Mouse (Mus musculus) frontal cortex, postnatal 25 days (tissue): ENCODE results near the gene Chit1.

Experiments used
- DNase-seq, 2 experiments: peaks; one replicate each; pipeline ENCODE4 v3.0.0; 2022; ENCODE audit warnings: low spot score in 2 of 2

The Chit1 gene

DNA sequence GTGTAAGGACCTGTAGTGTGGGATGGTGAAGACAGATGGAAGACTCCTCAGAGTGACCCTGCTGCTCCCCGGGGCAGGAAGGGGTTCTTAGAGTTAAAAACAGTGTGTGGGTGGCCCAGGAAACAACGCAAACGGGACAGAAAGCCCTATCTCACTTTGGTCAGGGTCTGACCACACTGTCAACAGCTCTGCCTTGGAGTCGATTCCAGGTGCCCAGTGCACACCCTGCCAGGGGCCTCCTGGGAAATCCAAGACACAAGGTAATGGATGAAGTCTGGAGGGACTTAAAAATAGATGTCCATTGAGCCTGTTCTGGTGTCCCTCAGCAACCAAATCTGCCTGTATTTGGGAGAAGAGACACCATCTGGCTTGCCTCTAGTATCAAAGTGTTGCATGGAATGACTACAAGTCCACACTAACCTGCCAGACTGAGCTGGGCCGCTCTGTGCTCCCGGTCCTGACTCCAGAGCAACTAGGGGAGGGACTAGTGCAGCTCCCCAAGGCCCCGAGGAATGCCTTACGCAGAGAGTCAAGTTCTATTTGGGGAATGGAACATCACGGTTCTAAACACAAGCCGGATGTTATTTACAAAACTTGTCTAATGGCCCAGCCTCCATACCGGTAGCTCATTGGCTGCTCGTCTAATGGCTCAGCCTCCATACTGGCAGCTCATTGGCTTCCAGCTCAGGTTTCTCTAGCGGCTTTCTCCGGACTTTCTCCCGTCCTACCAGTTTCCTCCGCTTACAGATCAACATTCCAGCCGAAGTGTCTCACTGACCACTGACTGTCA is 12.1 kb upstream of the Chit1 start:
- DNase-seq: peak in 1 of 2 experiments; percentile 39

DNA sequence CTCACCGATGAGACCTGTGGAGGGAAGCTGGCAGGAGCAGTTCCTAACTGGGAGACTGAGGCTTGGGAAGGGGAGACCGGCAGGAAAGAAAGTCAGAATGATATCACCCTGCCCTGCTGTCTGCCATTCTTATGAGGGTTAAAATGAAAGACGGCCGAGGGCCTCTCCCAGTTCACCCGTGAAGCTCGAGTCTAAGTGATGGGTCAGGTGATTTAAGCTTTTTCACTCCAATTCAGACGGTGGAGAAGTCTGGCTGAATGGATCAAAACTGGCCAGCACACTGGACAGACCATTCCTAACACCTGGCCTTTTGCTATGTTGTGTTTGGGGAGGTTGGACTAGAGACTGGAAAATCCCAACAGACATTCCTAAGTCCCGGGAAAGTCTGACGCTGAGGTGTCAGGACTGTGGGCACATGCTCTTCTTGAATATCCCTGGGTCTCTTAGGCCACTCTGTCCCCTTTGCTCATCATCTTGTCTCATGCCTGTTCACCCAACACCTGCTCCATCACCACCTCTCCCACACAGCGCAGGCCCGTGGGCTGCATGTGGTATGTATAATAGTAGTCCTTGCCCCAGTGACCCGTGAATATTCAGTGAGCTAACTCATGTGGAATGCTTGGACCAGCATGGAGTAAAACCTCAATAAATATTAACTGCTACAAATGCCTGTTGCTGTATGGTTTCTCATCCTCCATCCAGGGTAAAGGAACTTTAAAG is 11.4 kb upstream of the Chit1 start:
- no peak for DNase-seq

DNA sequence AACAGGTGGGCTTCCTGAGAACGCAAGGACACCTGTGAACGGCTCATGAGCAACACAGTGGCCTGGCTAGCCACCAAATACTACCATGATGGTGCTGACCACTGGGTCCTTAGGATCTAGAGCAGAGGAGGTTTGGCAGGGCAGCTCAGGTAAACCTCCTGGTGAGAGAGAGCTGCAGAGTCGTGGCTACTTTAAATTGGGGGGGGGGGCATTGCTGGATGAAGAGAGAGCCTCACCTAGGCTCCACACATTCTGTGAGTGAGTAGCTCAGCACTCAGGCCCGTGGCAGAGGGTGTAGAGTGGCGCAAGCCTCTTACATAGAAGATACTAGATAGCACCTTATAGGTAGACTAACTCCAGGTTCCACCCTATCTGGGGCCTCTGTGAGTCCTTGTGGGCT is 10.6 kb upstream of the Chit1 start:
- no peak for DNase-seq

DNA sequence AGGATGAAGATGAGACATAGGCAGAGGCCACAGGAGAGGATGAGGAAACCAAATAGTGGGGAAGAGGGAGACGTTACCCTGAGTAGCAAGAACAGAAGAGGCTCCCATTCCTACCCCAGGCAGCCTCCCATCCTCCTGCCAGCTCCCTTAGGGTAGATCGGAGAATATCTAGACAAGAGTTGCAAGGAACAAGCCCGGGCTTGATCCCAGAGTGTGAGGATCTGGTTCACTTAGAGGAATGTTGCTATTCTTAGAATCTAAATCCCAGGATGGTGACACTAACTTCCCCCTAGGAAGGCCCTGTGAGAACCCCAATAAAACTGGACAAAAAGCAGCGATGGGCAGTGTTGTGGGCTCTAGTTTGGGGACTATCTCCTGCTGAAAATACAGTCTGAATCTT is 10.1 kb upstream of the Chit1 start:
- no peak for DNase-seq

DNA sequence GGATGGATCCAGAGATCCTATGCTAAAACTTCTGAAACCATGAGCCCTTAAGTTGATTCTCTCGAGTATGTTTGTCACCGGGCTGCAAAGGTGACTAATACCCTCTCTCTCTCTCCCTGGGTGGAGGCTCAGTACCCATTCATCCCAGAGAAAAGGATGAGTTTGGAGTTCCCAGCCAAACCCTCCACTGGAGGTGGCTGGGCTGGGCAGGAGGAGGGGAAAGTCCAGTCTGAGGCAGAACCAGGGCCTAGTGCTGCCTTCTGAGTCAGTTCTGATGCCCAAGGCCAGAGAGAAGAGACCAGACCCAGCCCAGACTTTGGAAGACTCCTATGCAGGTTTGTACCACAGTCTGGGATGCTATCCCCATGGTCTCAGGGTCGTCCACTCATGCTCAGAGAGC is 9.4 kb upstream of the Chit1 start:
- DNase-seq: no peak

DNA sequence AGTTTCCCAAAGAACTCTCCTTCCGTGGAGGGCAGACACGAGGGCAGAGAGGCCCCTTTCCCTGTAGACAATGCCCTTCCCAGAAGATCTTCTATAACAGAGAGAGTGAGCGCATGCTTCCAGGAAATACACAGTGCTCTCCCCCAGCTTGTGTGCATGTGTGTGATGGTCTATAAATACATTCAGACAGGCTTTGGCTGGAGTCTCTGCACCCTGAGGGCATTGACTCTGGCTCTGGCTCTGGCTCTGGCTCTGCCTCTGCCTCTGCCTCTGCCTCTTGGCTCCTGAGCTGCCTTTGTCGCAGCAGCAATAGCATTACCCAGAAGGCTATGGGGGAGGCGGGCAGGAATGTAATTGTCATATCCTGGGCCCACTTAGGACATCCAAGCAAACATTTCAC is 7.2 kb upstream of the Chit1 start:
- no peak for DNase-seq

DNA sequence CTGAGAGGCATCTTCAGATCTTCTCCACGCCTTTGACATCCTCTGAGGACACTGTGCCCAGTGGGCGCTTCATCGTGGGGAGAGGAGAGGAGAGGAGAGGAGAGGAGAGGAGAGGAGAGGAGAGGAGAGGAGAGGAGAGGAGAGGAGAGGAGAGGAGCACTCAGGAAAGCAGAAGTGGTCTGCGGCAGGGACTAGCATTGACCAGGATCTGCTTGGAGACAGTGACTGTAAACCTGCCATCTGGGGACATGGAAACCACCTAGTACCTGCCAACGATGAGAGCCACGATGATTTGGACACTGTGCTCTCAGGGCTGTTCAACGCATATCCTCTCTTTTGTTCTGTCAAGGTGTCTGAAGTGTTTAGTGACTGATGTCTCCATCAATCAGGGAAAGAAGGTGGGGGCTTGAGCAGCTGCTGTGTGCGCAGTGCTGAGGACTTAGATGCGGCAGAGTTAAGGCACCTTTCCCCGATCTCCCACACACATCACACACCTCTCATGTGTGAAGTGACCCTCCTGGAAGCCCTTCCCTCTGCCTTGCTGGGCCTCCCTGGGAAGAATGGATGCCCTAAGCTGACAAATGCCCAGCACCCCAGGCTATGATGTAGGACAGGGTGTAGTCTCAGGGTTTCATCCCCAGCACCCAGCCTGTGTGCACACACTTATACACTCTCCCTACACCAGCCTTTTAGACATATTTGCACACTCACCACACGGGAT is 5.8 kb upstream of the Chit1 start:
- no peak for DNase-seq

DNA sequence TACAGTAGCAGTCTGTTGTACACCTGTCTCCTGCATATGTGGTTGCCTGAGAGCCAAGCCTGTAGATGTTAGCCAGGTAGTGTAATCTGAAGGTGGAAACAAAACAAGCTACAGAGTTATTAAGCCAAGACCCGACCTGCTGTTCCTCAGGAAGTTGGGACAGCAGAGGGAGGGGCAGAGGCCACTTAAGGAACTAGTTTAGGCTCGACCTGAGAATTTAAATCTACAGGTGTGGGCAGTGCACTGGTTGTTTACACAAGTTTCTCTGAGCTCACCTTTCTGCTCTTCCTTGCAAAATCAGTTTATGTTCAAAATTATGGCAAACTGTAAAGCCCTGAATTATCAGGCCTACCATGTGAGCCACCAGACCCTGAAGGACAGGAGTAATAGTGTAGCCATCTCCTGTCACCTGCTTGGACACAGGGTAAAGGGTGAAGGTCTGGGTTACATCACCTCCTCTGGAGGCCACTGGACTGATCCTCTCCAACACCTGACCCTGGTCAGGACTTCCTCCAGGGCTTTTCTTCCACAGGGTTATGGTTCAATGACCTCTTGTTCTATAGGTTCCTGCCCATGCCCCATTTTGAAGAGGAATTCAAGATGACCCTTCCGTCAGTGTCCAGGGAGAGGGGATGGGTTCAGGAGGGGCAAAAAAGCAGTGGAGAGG is 5.1 kb upstream of the Chit1 start:
- no peak for DNase-seq

DNA sequence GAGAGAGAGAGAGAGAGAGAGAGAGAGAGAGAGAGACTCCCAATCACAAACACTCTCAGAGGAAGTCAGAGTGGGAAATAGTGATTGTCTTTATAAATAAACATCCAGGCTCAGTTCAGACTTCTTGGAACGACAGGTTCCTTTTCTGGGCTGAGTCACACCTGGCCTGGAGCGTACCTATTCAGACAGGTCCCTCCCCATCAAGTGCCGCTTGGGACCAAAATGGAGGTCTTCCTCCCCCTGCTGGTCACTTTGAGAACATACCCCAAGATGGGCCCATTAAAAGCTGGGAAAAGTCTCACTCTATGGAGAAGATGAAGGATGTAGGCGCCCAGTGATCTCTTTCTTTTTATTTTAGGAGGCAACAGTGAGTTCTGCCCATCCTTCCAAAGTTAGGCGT is 4.3 kb upstream of the Chit1 start:
- peak in 1 of 2 experiments; percentile 54 for DNase-seq

DNA sequence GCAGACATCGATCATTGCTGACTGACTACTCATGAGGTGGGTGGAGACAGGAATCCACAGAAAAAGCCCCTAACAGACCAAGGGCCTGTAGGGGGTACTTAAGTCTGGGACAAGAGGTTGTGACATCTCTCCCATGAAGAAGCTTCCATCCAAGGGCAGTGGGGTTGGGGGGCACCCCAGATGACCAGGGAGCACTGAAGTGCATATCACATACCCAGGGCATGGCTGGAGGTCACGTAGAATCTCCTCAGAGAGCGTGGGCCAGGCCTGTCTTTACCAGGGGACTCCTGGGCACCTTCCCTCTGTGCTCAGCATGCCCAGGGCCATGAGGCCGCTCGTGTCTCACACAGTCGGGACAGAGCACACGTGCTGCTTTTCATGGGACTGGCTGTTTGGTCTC is 3.3 kb upstream of the Chit1 start:
- DNase-seq: no peak

DNA sequence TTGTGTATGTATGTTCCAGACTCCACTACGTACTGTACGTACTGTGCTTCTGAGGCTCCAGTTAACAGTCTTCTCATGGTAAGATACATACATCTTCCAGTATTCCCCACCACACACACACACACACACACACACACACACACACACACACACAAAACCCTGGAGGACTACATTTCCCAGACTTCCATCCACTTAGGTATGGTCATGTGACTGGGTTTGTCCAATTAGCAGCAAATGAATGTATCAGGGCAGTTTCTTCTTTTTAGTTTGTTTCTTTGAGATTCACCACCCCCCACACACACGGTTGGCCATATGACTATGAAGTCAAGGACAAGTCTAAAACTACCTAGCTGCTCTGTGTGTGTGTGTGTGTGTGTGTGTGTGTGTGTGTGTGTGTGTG is 1.0 kb upstream of the Chit1 start:
- DNase-seq: no peak

DNA sequence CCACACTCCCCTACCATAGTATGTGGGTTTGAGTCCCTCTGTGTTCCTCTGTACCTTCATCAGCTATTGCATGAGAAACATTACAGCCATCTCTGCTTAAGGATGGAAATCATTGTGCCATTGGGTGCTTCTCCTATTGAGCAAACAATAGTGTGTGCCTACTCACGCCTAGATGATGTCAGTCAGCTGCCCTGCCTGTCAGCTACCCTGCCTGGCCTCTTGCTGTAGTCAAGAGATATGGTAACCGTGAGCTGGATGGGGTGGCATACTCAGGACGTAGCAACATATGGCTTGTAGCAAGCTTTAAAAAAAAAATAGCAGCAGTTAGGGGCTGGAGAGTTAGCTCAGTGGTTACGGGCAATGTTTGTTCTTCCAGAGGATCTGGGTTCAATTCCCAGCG is 593 bp upstream of the Chit1 start:
- no peak for DNase-seq

DNA sequence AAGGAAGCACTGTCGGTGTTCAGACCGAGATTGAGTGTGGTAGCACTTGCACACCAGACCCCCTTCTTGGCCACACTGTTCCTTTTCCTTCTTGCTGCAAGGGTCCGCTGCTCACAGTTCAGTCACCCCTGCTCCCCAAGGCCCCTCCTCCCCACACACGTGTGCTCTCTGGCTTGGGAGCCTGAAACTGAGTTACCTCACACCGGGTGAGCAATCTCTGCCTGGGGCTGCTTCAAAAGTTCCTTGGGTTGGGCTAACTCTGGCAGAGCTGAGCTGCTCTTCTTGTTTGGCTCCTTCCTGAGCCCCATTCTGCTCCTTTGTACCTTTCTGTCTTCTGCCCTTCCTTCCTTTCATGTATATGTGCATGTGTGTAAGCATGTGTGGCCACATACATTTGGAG is 2.5 kb downstream of the Chit1 start:
- no peak for DNase-seq

DNA sequence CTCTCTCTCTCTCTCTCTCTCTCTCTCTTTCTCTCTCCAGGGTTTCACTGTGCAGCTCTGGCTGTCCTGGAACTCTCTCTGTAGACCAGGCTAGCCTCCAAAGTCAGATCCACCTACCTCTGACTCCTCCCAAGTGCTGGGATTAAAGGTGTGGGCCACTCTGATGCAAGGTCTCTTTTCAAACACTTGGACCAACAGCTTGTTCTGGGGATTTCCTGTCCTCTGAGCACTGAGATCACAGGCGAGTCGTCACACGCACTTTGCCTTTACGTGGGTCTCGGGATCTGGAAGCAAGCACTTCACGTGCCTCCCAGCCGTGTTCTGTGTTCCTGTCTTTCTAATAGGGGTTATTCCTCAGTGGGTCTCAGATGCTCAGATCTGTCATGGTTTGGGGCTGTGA is 3.0 kb downstream of the Chit1 start:
- DNase-seq: no peak

DNA sequence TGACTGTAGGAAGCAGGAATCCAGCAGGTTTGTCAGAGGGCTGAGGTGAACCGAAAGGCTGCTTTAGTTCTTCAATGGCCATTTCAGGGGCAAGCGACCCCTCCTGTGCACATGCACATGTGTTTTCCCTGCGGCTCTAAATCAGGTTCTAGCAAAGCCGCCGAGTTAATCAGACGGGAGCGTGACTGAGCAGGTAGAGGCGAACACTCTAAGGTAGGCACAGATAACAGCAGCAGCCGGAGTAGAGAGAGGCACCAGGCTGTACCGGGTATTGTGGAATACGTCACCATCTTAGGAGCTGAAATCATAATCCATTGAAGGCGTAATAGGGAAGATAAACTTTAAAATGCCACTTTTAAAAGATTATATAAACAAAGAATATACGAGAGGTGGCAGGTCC is 3.7 kb downstream of the Chit1 start:
- no peak for DNase-seq

DNA sequence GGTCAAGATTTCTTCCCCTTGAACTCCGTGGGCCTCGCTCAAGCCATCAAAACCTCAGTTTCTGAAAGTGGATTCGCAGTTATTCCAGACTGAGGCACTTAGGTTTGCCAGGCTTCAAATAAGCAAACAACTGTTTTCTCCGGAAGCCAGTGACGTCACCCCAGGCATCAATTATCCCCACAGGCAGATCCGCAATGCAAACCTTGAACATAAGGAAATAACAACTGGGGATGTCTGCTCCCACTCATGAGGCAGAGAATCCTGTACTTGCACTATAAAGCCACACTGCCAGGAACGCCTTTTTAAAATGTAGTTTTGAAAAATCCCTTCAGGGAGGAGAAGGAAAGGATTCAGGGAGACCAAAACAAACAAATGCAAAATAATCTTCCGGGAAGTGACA is 4.4 kb downstream of the Chit1 start:
- no peak for DNase-seq

DNA sequence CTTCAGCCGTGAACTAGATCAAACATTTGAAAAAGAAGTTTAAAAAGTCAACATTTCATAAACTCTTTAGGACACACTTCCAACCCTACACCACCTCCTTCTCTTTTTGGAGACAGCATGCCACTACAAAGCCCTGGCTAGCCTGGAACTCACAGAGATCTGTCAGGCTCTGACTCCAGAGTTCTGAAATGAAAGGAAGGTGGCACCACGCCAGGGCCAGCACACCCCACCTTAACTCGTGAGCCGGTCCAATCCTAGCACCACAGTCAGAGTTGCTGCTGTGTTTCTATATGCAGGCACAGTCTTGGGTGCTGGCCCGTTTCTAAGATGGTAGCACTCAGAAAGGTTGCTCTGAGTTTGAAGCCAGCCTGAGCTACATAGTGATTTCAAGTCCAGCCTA is 6.1 kb downstream of the Chit1 start:
- DNase-seq: no peak

DNA sequence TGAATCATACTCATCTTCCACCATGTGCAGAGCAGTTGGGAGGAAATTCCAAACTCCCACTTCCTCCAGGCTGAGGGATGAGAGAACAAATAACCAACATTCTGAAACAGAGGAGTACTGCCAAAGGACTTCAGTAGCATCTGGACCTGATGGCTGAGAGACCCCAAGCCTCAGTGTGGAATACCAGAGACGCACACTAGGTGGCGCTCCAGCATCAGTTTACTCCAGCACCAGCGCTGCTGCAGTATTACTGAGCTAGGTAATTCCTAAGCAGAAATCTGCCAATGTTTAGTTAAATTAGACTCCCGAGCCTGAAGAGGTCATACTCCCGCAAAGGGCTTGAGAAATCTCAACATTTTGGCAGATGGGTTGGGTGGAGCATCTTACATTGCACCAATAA is 9.1 kb downstream of the Chit1 start:
- DNase-seq: peak; percentile 88 to 95

DNA sequence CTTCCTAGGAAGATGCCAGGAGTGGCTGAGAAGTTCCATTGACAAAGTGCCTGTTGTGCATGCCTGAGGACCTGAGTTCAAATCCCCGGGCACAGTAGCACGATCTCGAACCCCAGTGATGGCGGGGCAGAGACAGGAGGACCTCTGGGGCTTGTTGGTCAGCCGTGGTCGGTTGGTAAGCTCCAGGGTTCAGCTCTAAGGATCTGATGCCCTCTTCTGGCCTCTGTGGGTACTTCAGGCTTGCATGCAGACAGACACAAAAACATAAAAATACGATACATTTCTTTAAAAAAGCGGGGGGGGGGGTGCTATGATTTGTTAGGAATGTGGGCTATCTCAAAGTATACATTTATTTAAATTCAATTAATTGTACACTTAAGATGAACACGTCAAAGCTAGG is 11.2 kb downstream of the Chit1 start:
- DNase-seq: no peak

DNA sequence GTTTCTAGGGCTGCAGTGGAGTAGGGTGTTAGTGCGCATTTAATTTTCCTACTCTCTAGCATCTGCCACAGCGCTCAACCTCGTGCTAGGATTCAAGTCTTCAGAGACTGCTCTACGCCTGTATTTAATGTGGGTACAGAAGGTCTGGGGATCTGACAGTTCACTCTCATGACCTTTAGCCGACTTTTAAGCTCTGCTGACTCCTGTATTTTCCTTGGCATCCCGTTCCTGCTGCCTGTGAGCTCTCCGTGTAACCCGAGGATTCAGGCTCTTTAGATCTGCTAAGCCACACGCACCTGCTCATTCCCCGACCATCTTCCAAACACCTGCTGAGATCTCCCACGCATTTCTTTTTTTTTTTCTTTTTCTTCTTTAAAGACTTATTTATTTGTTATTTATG is 22.3 kb downstream of the Chit1 start:
- DNase-seq: no peak

DNA sequence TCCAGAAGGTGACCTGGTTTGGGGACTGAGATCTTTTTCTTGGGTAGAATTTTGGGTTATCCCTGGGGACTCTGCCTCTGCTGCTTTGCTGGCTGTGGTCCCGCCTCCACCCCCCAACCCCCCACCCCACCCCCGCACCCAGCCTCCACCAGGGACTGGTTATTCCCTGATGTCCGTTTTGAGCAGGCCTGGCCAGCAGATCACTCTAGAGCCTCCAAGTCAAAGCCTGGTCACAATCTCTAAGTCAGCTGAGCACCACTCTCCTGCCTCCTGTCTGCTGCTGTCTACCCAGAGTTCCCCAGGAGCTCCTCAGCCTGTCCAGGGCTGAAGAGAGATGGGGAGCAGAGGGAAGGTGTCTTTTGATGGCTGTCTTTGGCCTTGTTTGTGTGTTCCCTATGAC is 25.3 kb downstream of the Chit1 start:
- DNase-seq: no peak

DNA sequence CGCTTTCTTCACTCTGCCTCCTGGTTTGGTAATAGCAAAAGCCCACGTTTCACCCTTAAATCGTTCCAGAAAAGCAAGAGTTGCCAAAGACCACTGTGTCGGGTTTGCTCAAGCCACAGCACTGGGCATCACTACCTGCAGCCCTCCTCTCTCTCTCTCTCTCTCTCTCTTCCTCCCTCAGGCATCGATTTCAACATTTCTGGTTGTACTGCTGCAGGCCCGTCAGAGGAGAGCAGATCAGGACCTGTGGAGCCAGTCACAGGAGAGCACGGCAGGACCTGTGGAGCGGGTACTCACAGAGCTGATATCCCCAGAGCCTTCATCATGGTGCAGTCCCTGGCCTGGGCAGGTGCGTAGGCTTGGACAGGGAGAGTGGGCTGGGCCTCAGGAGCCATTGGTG is 27.4 kb downstream of the Chit1 start:
- no peak for DNase-seq
